Mouse (Mus musculus) T-helper 17 cell (primary cell): ENCODE measurements around the gene St3gal3.

Experiments used
- in situ Hi-C, 2 experiments: fragments of 300-600 bp; cut with MboI, MseI; formaldehyde crosslinking; loops; 1 replicate in 1 of 2; 2 replicates in 1 of 2; pipeline ENCODE4 v1.15.1; 2025; ENCODE audit warnings: high pct_unique_total_duplicates in 2 of 2

The St3gal3 gene

DNA sequence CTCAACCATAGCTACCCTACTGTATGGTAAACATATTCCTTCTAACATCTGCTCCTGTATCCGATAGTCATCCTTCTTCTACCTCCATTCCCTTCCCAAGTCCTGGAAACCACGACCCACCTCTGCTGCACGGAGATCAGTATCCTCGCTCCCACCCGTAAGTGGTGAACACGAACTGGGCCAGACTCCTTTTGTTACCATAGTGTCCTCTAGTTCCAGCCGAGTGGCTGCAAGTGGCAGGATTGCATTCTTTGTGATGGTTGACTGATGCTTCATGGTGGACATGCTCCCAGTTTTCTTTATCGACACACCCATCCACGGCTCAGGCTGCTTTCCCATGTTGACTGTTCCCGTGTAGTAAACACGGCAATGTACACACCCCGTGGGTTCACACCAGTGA, 144.9 kb downstream of the St3gal3 start:
- in situ Hi-C loops = no loop called here

DNA sequence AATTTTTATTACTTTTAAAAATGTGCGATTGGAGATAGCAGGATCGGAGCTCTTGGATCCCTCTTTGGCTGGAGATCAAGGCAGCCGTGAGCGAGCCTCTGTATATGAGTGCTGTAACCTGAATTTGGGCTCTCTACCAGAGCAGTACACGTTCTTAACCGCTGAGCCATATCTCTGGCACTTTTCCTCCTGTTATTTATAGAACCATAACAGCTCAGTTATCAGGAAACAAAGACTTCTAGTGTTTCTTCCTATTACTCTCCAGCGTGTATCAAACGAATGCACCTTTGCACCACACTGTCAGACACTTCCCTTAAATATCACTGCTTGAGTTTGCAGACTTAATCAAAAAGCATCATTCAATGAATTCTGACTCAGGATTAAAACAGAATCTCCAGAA, 147.9 kb downstream of the St3gal3 start:
- in situ Hi-C loops = no loop called here

DNA sequence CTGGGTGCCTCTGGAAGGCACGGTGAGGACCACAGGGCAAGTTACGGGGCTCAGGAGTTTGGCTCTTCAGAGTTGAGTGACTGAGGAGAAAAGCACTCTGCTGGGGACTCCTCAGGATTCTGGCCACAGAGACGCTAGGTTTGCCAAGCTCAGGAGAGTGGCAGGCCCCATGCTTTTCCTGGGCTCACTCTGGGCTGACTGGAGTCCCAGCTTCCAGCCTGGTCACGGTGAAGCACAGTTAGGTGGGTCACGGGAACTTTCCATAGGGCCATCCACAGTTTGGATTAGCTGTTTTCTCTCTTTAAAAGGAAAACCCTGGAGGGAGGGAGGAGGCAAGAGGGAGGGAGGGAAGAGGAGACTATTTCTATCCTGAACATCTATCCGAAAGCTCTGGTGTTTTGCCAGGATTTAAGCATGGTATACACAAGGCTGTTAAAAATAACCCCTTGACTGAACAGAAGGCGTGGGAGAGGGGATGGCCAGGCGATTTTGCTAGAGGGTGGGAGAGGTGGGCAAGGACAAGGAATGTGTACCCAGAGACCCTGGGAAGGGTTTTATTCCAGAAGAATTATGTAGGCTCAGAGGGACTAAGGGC, 149.6 kb downstream of the St3gal3 start:
- in situ Hi-C loops = no loop called here

DNA sequence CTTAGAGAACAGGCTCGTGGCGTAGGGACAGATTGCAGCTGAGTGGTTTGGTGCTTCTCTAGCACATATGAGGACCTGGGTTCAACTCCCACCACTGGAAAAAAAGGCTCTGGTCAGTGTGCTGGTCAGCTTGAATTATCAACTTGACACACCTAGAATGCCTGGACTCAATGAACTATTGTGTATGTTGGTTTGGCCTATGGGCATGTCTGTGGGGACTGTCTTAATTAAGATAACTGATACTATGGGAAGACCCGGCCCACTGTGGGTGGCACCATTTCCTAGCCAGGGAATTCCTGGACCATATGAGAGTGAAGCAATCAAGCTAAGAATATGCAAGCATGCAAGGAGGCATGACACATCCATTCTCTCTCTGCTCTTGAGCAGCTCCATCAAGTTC, 150.5 kb downstream of the St3gal3 start:
- in situ Hi-C loops = no loop called here

DNA sequence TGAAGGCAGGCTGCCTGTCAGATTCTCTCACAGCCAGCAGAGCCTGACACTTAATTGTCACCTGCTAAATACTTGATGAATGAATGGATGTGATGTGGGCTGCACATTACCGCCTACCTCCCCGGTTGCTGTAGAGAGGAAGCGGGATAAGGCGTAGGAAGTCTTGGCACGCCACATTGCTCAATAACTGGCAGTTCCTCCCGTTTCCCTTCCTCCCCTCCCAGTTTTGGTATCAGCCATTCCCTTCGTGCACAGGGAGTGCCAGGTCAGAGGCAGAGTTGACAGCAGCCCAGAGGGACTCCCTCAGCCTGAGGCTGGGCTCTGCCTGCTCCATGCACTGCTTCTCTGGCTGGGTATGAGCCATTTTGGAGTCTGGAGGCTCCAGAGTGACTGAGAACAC, 152.0 kb downstream of the St3gal3 start:
- in situ Hi-C loops = no loop called here

DNA sequence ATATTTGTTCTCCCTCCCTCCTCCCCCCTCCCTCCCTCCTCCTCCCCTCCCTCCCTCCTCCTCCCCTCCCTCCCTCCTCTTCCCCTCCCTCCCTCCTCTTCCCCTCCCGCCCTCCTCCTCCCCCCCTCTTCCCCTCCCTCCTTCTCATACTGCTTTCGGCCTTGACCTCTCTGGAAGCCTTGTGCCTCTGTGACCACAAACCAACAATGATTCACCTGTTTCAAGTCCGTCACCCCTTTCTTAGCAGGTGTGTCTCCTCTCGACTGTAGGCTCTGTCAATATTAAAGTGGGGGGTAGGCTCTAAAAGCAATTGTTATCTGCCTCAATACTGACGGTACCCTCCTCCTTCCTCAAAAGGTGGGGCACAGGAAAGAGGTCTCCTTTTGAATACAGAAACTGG, 153.2 kb downstream of the St3gal3 start:
- in situ Hi-C loops = no loop called here

DNA sequence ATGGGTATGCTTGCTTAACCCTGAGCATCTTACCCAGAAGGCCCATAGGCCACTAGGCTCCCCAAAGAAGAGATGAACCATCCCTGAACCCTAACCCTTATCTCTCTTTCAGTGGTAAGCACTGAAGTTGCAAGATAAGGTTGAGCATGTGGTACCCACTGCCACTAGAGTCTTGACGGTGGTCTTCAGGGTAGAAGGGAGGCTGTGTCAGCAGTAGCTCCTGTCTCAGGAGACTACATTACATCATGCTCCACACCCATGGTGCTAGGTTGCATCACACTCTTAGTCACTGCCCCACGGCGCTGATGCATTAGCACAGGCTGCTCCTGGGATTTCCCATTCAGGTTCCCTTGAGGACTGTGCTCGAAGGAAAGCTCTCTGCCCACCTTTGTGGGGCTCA, 154.6 kb downstream of the St3gal3 start:
- in situ Hi-C loops = no loop called here

DNA sequence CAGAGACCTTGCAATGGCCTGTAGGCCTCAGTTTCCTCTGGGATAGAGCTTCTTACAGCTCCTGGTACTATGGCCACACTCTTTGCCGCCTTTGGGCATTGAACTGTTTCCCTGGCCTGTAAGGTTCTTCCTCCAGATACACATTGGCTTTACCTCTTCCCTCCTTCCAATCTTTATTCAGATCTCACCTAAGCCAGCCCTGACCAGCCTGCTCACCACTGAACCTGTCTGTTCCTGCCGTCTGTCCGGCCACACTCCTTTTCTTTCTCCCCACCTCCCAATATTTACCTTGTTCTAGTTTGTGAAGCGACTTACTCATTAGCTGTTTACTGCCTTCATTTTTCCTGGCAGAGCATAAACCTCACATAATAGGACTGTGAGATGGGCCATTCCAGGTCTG, 155.5 kb downstream of the St3gal3 start:
- in situ Hi-C loops = no loop called here

DNA sequence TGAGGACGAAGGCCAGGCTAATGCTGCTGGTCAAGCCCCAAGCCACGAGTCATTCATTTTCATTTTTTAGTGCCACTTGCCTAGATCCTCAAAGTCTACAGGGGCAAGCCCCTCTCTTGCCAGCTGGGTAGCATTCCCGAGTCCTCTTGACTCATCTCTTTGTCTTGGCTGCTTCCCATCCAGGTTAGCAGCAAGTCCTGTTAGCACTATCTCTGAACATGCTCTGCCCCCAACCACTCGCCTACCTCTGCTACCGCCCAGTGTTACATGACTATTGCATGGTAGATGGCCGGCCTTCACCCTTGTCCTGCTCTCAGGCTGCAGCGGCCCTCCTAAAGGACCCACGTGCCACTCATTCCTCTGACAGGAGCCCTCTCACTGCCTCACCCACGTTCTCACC, 156.4 kb downstream of the St3gal3 start:
- in situ Hi-C loops = no loop called here

DNA sequence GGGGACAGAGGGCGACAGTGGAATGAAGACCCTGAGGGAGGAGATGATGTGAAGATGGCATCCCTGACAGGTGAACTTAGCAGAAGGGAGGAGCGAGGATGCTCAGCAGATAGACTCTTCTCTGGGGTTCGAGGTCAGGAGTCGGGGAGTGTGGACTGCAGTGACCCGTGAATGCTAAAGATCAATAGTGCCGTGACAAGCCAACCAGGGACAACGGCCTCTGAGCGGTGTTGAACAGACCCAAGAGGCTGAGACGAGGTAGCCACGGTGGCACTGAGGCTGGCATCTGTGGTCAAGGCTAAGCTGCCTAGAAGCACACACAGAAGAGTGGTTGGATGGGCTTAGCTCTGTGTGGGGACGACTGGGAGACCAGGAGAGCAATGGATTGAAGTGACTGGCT, 156.9 kb downstream of the St3gal3 start:
- in situ Hi-C loops = no loop called here

DNA sequence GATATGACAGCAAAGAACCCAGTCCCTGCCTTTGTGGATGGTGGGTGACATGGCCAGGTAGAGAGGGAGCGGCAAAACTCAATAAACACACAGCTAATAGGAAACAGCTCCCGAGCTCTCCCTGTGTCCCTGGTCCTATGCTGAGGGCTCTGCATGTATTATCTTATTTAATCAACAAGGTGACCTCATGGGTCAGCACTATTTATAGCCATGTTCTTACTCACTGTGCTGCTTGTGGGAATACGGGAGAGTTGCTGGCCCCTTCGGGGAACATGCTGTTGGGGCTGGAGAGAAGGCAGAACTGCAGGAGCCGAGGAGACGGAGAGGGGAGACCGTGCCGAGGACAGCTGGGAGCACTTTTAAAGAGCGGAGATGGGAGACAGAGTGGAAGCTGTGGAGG, 157.3 kb downstream of the St3gal3 start:
- in situ Hi-C loops = no loop called here

DNA sequence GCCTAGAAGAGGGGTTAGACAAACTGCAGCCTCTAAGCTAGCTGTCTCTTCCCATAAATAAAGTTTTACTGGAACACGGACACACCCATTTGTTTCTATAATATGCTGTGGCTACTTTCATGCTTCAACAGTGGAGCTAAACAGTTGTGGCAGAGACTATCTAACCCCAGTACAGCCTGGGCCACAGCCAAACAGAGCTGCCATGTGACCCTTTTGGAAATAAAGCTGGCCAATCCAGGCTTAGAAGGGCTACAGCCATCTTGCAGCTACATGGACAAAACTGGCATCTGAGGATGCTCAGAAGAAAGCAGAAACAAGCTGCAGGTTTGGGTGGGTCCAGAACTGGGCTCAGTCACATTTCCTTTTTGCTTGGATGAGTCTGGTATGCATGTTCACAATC, 158.9 kb downstream of the St3gal3 start:
- in situ Hi-C loops = no loop called here

DNA sequence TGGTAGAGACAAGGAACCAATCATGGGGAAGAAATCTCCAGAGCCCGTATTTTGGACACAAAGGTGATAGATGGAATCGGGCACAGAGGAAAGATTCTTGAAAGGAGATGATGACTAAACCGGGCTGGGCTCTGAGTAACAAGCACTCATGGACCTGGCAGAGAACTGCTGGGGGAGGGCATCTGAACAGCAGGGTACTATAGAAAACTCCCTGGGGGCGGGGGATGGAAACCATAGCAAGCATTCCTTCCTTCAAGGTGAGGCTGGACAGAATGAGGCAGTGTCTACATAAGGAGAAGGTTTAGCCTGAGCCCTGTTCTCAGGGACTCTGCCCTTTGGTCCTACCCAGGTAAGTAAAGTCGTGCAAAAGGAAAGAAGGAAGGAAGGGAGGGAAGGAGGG, 160.0 kb downstream of the St3gal3 start:
- in situ Hi-C loops = no loop called here

DNA sequence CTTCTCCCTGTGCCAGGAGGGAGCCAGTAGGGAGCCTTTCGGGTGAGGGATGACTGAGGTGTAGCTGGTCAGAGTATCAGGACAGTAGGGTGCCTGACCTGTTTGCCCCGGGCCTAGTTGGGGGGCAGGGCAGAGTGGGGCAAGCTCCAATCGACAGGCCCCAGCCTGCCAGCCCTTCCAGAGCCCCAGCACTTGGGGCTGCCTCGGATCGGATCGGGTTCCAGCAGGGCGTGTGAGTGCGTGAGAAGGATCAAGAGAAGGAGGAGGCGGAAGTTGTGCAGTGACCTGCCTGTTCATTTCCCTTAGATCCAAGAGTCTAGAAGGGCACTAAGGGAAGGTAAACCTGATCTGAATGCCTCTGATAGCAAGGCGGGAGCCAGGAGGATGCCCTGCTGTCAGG, 161.7 kb downstream of the St3gal3 start:
- in situ Hi-C loops = no loop called here

DNA sequence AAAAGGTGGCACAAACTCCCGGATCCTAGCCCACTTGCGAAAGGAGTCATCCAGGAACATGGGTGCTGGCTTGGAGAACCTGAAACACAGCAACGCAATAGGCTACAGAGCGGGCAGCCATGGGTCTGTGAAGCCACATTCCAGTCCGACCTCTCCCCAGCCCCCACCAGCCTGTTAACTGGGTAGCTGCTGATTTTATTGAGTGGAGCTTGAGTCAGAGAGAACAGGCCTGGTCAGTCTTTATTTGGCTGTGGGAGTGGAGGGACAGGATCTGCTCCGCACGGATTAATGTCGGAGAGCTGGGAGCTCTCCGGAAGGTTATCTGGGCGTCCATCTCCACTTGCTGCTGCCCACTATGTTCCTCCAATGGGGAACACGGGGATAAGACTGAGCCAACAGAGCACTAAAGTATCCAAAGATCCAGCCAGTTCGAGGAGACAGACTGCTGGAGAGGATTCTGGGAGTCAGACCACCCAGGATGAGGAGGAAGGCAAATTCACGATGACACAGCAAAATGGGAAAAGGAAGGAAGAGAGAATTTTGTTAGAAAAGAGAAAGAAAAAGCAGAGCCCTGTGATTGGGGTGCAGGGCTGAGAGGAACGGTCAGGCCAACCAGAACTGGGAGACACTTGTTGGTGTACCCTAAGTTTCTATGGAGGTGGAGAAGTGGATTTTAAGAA, 170.2 kb downstream of the St3gal3 start:
- in situ Hi-C loops = no loop called here

DNA sequence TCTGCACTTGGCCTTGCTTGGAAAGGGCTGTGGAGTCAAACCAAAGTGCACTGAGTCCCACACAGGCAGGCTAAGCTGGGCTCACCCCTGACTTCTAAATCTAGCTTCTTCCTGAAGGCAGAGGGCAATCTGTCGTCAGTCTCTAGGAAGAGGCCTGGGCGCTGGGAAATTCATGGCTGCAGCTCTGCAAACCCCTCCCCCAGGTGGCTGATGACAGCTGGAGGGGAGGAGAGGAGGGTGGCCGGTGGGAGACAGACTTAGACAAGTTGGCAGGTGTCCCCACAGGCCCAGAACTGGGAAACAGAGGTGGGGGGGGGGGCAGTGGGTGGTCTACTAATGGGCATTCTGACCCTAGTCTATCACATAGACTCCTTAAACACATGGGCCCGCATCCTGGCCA, 177.2 kb downstream of the St3gal3 start:
- in situ Hi-C loops = loop anchor here in 1 of 2 experiments (5.0 kb wide), 1 partner anchor 90 kb away; no protein-coding TSS in a partner anchor

DNA sequence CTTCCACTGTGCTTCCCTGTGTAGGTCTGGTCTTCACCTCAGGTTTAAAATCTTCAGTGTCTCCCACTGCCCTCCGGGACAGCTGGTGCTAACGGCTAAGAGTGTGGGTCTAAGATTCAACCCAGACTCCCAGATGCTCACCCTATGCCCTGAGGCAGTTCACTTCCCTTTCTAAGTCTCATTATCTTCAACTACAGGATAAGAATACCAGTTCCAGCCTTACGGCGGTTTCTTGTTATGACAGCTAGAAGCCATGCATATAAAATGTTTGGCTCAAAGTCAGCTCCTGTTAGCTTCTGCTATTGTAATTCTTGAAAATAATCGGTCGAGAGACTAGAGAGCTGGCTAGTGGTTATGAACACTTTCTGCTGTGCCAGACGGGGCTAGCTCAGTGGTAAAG, 187.2 kb downstream of the St3gal3 start:
- in situ Hi-C loops = no loop called here

DNA sequence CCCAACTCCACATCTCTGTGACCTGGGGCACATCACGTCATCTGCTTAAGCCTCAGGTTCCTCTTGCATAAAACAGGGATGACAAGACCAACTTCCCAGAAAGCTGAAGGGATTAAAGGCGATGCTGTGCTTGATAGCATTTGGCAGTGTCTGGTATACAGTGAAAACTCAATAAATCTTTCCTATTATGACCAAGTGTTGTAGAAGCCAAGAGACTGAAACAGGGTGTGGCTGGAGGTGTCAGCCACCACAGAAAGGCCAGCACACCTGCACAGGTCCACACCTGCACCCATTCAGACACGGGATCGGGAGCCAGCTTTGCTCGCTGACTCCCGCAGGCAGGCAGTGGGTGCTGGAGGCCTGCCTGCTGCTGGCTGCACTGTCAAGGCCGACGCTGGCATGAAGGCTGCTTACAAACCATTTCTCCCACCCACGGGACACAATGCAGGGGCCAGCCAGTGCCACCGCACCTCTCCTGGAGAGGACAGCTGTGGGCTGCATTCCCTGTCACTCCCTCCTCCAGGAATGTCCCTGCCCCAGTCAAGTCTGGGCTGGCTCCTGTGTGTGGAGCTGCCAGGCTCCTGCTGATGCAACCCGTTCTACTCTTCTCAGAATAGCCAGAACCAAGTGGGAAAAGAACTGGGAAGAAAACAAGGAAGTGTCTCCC, 187.9 kb downstream of the St3gal3 start:
- in situ Hi-C loops = no loop called here

DNA sequence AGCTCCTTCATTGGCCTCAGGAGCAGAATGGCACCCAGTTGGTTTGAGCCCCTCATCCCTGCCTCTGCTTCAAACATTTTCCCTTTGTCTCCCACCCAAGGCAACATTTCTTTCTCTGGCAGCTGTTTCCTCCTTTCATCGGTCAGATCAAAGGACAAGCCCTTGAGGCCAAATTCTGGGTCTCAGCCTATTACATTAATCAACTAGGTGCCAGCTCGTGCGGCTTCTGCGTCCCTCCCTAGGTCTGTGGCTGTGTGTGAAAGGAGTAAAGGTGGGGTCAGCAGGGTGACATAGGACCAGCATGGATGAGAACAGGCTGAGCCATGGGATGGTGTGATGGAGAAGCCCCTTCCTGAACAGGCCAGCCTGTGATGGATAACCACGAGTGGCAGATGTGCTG, 191.4 kb downstream of the St3gal3 start:
- in situ Hi-C loops = no loop called here

DNA sequence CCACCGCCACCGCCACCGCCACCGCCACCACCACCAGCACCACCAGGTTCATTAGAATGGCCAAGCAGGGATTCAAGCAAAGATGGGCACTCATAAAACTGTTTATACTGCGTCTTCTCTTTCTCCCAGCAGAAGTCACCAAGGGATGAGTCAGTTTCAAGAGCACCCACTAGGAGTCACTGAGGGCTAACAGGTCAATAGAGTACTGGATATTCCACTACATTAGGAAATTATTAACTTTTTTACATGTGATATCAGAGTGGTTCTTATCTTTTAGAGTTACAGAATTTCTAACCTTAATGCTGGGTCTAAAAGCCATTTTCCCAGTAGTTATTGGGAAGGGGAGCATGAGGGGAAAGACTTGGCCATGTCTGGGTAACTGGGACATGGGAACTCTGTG, 197.8 kb downstream of the St3gal3 start:
- in situ Hi-C loops = no loop called here

DNA sequence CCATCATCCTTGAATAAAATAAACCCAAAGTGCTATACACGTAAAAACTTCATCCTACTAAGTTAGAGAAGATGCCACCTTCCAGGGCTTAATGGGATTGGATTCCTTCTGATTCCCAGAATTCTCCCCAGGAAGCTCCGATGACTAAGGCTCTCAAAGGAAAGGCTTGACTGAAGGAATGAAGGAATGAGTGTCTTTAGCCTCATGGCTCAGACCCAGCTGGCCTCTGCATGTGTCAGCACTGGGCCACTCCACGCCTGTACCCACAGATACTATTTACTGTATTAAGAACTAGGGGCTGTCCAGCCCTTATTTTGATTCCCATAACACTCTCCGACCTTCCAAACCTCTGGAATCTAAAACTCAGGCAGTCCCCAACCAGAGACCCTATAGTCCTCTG, 200.6 kb downstream of the St3gal3 start:
- in situ Hi-C loops = no loop called here

DNA sequence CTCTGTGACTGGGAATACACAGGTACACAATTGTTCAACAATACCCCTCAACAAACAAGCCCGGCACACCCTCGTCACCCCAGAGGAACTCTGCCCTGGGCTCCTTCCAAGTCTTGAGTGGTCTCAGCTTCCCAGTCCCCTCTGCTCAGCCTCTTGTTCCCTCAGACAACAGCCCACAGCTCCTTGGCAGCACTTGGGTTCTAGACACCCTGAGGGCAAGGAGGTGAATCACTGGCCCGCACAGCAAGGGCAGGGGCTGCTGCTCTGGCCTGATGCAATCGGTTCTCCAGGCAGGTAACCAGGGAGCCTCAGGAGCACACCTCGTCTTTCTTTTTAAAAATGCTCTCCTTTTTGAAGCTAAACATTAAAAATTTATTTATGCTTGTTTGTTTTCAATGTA, 201.5 kb downstream of the St3gal3 start:
- in situ Hi-C loops = no loop called here

DNA sequence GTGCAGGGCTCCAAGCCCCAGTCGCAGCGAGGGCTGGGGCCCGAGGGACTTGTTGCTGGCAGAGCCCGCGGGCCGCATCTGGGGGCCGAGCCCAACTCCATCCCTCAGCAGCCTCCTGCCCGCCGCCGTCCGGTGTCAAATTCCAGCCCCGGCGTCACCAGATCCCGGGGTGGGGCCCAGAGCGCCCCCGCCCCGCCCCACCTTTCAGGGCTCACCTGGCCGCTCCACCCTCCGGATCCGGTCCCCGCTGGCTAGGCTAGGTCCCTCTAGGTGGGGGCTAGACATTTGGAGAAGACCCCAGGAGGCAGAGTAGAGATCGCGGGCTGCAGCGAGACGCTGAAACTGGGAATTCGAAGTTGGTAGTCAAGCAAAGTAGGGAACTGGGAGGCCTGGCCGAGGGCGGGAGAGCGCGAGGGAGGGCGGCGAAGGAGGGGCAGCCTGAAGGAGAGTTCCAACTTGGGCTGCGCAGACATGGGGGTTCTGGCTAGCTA, 205.3 kb downstream of the St3gal3 start, which contains the start of gene Artn:
Gene Artn (minus strand): TSS at position 373 of the 491 bp plus-strand sequence.
- in situ Hi-C loops = no loop called here
